Mouse (Mus musculus) monocyte, adult 5-6 weeks (primary cell): ENCODE data around the gene Rnf141. TPM values are rescaled to one million over a fixed set of nuclear protein-coding genes. Genes with fewer than 3 reads are reported as not detected.

Experiments used
- ATAC-seq: fragments of 153-309, 156-312 bp; replicated peaks from 2 replicates; pipeline ENCODE4 v1.8.0; 2017; ENCODE audit warnings: mild to moderate bottlenecking; ENCODE audit not compliant: low TSS enrichment, insufficient number of reproducible peaks, severe bottlenecking, poor library complexity, low FRiP score
- total RNA-seq: library from RNA; stranded (forward); fragments of 200-1000, 200-491, 200-594 nt; gene quantifications from 3 replicates; pipeline ENCODE4 v1.2.3, GENCODE M21; 2017

Gene Rnf141
- total RNA-seq, 1 experiment from 2014 or later = 21.2 TPM

DNA sequence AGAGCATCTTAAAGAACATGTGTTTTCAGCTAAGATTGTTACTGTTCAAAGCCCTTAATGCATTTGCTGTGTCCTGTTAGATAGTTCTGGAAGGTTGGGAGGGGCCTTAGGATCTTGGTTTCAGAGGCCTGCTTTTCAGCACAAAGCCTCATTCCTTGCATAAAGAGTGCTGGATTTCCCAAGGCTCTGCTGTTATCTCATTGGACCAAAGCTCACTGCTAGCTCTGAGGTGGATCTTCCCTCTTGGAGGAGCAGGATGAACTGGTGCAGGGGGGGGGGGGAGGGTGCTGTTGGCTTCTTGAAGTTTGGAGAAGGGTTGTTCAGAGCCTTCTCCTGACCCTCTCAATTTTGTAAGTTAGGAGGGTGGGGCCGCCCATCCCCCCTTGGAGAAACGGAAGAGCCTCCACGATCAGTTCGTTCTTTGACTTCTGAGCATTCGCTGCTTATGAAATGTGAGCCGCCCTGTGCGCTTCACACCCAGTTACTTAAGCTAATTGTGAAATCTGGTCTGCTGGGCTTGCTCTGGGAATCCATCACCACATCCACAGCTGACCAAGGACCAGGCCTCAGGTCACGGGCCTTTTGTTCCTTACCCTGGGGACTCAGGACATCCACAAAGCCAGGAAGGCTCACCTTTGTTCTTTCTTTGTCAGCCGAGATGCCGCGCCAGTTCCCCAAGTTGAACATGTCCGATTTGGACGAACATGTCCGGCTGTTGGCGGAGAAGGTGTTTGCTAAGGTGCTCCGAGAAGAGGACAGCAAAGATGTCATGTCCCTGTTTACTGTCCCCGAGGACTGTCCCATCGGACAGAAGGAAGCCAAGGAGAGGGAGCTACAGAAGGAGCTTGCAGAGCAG is 66.9 kb downstream of the Rnf141 start:
- ATAC-seq = no peak; the same call in 1 of the 2 replicates

DNA sequence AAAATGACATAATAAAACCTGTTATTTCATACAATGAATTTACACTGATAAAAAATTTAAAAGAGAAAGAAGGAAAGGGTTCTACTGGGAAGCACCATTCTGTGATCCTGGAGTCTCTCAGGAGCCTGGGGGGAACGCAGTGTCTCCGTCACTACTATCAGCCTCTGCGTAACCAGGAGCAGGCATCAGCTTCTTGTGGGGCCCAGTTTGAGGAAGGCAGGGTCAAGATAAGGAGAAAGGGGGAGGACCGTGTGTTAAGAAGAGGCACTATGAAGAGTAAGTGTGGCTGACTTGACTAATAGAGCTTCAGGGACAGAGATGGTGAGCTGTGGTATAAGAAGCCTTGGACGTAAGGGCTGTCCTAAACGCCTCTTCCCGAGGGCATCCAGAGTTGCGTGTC is 69.6 kb downstream of the Rnf141 start:
- no peak for ATAC-seq

DNA sequence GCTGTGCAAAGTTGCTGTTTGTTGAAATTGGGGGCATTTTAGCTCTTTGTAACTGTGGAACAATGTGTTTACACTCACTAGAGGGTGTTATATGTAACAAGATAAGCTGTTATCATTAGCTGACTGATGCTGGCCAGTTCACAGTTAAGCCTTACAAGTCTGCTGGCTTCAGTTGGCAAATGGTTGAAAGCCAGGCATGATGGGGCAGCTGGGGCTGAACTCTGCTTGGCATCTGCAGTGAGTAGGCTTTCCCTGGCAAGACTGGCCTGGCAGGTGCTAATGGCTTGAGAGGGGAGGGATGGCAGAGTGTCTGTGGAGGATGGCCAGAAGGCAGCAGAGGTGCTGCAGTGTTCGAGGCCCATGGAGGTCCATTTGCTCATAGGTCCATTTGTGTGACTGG is 70.2 kb downstream of the Rnf141 start:
- ATAC-seq = no peak

DNA sequence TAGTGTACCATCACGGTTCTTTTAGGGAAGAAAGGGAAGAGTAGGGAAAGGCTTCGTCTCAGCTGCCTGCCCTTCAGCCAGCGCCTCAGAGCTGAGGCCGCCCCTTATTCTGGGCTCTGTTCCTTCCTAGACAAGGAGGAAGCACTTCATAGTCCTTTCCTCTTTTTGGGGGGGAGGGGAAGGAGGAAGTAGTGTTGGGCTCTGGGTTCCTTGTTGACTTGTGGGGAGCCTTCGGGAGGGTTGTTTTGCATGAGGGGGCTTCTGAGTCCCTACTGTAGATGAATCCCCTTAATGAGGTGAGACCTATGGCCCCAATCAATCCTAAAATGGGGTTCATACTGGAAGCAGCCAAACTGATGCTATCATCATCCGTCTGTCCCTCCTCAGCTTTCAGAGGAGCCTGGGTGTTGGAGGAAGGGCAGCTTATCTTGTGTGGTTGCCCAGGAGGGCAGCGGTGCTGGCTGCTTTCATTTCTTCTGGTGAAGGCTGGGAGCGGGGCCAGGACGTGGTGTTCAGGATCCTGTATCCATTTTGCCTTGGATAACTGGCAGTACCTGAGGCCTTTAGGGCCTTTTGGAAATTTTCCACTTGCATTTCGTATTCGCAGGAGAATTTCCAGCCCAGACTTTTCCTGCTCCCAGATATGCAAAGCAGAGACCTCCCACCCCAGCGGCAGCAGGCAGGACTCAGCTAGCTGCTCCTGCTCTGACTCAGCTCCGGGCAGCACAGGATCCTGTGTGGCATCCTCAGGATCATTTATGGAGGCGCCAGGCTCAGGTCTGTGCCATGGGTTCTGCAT is 70.9 kb downstream of the Rnf141 start:
- ATAC-seq = peak; percentile 82

DNA sequence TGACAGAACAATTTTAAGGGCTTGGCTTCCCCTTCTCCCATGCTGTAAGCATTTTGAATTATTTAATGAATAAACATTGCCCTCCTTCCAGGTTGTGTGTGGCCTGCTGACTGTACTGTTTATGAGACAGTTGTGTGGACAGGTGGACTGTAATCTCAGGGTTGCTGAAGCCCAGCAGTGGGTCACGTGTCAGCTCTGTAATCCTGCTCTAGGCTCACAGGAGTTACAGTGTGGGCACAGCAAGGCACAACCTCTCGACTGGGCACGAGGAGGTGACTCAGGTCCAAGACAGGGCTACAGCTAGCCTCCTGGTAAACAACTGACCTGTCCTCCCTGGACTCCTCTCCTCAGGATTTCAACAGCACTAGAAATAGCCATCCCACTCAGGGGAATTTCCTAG is 71.9 kb downstream of the Rnf141 start:
- ATAC-seq = no peak

DNA sequence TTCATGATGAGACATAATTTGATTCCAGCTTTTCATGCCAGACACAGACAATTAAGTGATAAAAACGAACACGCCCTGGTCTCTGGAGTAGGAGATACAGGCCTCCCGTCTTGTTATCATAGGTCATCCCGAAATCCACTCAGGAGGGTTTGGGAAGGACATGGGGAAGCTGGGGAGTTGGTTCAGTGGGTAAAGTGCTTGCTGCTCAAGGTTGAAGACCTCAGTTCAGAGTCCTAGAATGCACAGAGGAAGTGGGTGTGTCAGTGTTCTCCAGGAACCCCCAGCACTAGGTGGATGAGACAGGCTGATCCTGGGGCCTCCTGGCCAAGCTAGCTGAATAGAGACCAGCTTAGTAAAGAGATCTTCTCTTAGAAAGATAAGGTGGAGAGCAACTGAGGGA is 73.3 kb downstream of the Rnf141 start:
- no peak for ATAC-seq

DNA sequence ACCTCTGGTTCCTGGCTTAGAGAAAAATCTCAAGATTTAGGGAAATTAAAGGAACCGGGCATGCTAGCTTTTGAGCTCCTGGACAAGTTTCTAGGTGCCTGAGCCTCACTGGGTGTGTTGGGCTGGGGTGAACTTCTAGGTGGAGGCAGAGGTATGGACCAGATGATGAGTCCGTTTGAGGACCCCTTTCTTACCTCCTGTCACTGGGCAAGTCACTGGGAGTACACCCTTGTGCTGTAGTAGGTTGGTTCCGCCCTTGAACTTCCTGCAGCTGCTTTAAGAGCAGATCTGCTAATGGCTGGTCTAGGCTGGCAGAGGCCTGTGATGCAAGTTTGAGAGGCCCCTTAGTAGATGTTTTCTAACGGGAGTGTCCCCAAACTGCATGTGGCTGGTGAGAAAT is 75.2 kb downstream of the Rnf141 start:
- peak; percentile 72 for ATAC-seq

DNA sequence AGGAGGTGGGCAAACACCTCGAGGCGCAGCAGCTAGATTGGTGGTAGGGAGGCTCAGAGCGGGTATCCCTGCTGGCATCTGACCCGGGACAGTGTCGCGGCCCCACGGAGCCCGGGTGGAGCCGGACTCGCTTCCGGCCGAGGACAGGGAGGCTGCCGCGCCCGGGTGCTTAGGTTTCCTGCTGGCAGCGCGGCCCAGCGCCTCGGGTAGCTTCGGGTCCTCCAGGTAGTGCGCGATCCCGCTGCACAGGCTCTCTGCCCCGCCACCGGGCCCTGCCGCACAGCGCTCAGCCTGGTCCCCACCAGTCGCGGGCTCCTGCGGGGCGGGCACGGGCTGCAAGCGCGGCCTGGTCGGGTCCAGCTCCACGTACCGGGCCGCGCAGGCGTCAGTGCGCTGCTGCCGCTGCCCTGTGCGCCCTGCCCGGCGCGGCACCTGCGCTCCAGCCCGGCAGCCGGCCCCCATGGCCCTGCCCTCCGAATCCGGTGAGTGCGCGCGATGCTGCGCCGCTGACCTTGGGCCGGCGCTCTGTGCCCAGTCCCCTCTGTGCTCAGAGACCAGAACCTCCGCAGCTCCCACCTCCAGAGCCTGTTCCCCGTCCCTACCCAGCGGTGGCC is 75.7 kb downstream of the Rnf141 start:
- ATAC-seq = no peak

DNA sequence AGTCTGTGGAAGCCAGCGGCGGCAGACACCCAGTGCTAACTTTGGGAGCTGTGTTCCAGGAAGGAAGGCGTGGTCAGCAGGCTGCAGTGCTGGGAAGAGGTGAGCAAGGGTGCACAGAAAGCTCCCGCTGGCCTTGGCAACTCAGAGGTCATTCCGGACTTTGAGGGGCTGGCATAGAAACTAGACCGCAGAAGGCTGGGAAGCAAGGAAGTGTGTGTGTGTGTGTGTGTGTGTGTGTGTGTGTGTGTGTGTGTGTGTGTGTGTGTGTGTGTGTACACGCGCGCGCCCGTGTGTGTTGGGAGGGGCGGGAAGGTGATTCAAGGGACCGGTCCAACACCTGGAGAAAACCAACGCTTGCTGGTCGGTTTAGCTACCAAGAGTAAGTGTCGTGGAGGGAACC is 76.3 kb downstream of the Rnf141 start, which contains the start of gene Ampd3:
Gene Ampd3, plus strand, starts transcription at position 206 of the 400 bp plus-strand sequence.
- ATAC-seq = no peak

DNA sequence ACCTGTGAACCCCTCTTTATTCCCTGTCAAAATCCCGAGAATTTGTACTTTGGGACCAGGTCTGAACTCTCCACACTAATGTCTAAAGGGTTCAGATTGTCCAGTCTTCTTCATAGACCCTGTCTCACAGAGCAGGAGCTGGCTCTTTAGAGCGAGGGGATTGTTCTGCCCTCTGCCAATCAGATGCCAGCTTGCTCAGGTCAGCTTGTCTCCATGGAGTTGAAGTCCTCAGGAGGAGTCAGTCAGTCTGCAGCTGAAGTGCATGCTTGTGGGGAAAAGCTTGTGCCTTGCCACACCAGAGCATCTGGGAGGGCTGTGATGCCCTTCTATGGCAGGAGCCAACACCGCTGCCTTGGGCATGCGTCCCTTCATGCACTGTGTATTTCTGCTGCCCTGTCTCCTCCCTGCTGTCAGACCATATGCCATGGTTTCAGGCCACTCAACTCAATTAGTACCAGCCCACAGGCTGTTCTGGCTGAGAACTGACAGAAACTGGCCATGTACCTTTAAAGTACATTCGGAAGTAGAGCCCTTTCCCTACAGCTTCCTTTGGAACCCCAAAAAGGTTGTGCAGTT is 81.6 kb downstream of the Rnf141 start:
- ATAC-seq = no peak

DNA sequence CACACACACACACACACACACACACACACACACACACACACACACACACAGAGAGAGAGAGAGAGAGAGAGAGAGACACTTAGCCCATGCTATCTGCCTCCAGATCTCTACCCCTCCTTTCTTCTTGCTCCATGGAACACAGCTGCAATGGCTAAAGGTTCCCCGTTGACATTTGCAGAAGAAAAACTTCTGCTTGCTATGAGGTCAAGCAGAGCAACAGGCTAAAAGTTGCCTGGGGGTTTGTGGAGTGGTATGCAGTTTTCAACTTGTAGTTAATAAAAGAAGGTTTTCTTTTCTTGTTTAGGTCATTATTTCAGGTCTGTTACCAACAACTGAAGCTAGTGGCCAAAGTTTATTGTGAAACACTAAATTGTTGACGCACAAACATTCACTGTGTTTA is 87.8 kb downstream of the Rnf141 start:
- ATAC-seq = no peak

DNA sequence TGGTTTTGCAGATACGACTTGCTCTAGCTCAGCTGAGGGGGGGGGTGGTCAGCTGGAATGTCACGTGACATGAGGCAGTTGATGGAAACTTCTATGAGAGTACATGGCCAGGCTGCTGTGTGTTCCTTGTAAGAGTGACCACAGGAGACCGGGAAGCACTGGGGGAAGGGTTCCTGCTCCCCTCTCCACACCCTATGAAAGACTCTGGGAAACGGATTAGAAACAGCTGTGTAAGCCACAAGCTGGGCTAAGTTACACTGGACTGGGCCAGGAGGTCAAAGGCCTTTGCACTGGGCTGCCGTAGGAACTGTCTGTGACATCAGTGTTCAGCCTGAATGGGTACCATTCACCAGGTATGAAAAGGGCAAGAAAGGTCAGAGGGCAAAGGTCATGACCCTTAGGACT is 90.3 kb downstream of the Rnf141 start:
- ATAC-seq = no peak

DNA sequence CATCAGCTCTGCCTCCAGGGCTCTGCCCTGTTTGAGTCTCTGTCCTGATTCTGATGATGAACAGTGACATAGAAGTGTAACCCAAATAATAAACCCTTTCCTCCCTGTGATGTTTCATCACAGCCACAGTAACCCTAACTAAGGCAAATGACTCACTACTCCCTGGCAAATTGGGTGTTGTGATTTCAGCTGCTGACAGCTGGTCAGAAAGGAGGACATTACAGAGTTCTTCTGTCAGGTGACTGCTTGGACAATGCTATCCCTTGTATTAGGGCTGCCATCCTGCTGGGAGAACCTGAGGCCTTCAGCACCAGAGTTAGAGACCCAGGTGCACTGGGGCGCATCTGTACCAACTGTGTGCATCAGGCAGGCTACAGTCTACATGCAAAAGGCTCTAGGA is 90.9 kb downstream of the Rnf141 start:
- ATAC-seq = no peak

DNA sequence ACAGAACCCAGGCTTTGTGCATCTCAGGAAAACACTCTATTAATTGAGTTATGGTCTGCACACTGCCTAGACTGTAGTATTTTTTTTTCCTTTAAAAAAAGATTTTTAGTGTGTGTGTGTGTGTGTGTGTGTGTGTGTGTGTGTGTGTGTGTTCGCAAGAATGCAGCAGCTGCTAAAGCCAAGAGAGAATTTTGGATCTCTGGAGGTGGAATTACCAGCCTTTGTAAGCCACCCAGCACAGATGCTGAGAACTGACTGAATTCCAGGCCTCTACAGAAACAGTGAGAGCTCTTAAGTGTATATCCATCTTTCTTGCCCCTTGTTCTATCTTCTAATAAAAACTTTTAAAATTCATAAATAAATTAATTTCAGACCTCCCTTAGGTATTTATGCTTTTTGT is 92.6 kb downstream of the Rnf141 start:
- ATAC-seq = no peak

DNA sequence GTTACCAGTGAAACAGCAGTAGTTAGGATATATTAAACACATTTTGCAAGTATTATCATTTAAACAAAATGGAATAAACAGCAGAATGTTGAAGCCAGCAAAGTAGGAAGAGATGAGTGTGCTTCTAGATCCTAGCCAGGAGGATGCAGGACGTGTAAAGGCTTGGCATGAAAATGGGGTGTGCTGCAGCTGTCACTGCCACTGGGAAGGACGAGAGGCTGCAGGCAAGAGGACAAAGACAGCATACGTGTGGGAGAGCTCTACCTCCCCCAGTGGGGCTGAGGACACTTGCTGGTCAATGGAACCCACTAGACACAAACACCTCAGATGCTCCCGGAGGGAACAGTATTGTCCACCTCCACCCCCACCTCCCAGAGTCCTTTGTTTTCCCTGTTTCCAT is 93.4 kb downstream of the Rnf141 start:
- no peak for ATAC-seq

Other genes with a start within 250 kb of the Rnf141 start
- 2.6 to 9.9 TPM (median 5.3 TPM) in 3 replicates for gene Sbf2, start 229.5 kb downstream of the Rnf141 start, total RNA-seq
- gene Adm, start 216.8 kb downstream of the Rnf141 start, total RNA-seq = not detected in 3 replicates
- gene Ampd3, start 76.3 kb downstream of the Rnf141 start, total RNA-seq = 13.4 to 25.6 TPM (median 13.7 TPM) in 3 replicates
- gene Lyve1, start 18.8 kb upstream of the Rnf141 start, total RNA-seq = not detected in 3 replicates
- gene Mrvi1, start 138.0 kb upstream of the Rnf141 start, total RNA-seq = 0.19 to 10.2 TPM (median 1.1 TPM) in 3 replicates
- gene Ctr9, start 184.5 kb upstream of the Rnf141 start, total RNA-seq = 45.3 to 55.4 TPM (median 55.0 TPM) in 3 replicates
- 604 to 1,278 TPM (median 709 TPM) in 3 replicates for gene Eif4g2, start 238.6 kb upstream of the Rnf141 start, total RNA-seq